Mouse (Mus musculus): ENCODE data around the gene Eno1.

- no peak for TF ChIP-seq POLR2A (IDR thresholded peaks at IDR 0.05; ENCODE audit: borderline replicate concordance, extremely low read depth, insufficient read depth, insufficient read length, poor library complexity, severe bottlenecking)
- no peak for TF ChIP-seq CTCF (IDR thresholded peaks at IDR 0.05; ENCODE audit: borderline replicate concordance, extremely low read depth, insufficient read depth, insufficient read length)
Measured at GRCm38 (mm10) chr4:150221017-150221640, 15.4 kb upstream of the Eno1 start.
